In genomic region chr7:30064622-30065021, GRCm38 (mm10) we compare ENCODE assay signal across 18 mouse cellular contexts. TPM values are rescaled to one million over a fixed set of nuclear protein-coding genes. Genes with fewer than 3 reads are reported as not detected.
DNase-seq lines count a peak whose midpoint lies in the region; ATAC-seq and TF ChIP-seq lines count a peak whose summit lies in the region.
"Had no signal": no experiment of that assay in that cellular context is flagged by ENCODE, and none has a peak within 500 bp of the region (broad histone marks: within the 10 kb centered on the region; RNA-seq: fewer than 3 reads in every experiment).

No protein-coding gene starts in this region.

- H3K27me3 ChIP-seq in forebrain, postnatal 0 days (ENCODE audit: insufficient read depth, low read length): no peaks in the 10 kb centered on the region
- H3K27me3 ChIP-seq in forebrain, embryonic 15.5 days: no peaks in the 10 kb centered on the region
- H3K27me3 ChIP-seq in thymus, adult 2 months (ENCODE audit: control insufficient read depth, insufficient read depth, low read length): no peaks in the 10 kb centered on the region
- H3K27me3 ChIP-seq in stomach, postnatal 0 days (ENCODE audit: control insufficient read depth, insufficient read depth, low read length): no peaks in the 10 kb centered on the region
- H3K27me3 ChIP-seq: heart, embryonic 15.5 days; limb, embryonic 13.5 days; neural tube, embryonic 15.5 days had no signal

- no peaks in the 10 kb centered on the region for H3K4me1 ChIP-seq in forebrain, postnatal 0 days (ENCODE audit: insufficient read depth)
- no peaks in the 10 kb centered on the region for H3K4me1 ChIP-seq in forebrain, embryonic 15.5 days
- H3K4me1 ChIP-seq in thymus, adult 2 months (replicated peaks; ENCODE audit: control insufficient read depth, insufficient read depth, low read length): no peaks in the 10 kb centered on the region
- no peaks in the 10 kb centered on the region for H3K4me1 ChIP-seq in stomach, postnatal 0 days (replicated peaks; ENCODE audit: control insufficient read depth, insufficient read depth)
- H3K4me1 ChIP-seq: limb, embryonic 13.5 days; neural tube, embryonic 15.5 days had no signal

- DNase-seq in forebrain, postnatal 0 days: no peak
- no peak for DNase-seq in layer of hippocampus, adult 2 months (ENCODE audit: low spot score in 2 of 2)
- DNase-seq in layer of hippocampus, adult 11-12 months (ENCODE audit: low spot score): no peak
- peak; percentile 14 for DNase-seq in thymus, postnatal 4 days
- no peak for DNase-seq in thymus, adult 2 months
- DNase-seq in stomach, postnatal 0 days (ENCODE audit: low spot score): no peak
- DNase-seq in ovary, postnatal 10 days (ENCODE audit: low spot score): no peak
- DNase-seq: adrenal gland, adult 8-10 months; cerebellum, postnatal 10 days; gastrocnemius, postnatal 36 days; kidney, adult 18-20 months; lung, postnatal 10 days had no signal

- no peak overlapping the region for H3K4me2 ChIP-seq in forebrain, postnatal 0 days (ENCODE audit: low read depth)
- no peak overlapping the region for H3K4me2 ChIP-seq in forebrain, embryonic 15.5 days (replicated peaks)
- no peak overlapping the region for H3K4me2 ChIP-seq in stomach, postnatal 0 days (replicated peaks; ENCODE audit: low read depth)
- H3K4me2 ChIP-seq: heart, embryonic 15.5 days; limb, embryonic 13.5 days; neural tube, embryonic 15.5 days had no signal

- no peaks in the 10 kb centered on the region for H3K9me3 ChIP-seq in forebrain, postnatal 0 days (ENCODE audit: low read length)
- H3K9me3 ChIP-seq in forebrain, embryonic 15.5 days: no peaks in the 10 kb centered on the region
- H3K9me3 ChIP-seq in stomach, postnatal 0 days (ENCODE audit: control insufficient read depth, low read length): no peaks in the 10 kb centered on the region
- H3K9me3 ChIP-seq: heart, embryonic 15.5 days; limb, embryonic 13.5 days; neural tube, embryonic 15.5 days had no signal

- no peak for TF ChIP-seq EP300 in stomach, postnatal 0 days (optimal IDR thresholded peaks at IDR 0.05)

- TF ChIP-seq POLR2A in thymus, adult 2 months (IDR thresholded peaks at IDR 0.05; ENCODE audit: control insufficient read depth, extremely low read depth, insufficient read depth, low read length, poor library complexity): no peak

- no peak overlapping the region for H3K9ac ChIP-seq in forebrain, postnatal 0 days
- no peak overlapping the region for H3K9ac ChIP-seq in forebrain, embryonic 15.5 days (replicated peaks)
- no peak overlapping the region for H3K9ac ChIP-seq in stomach, postnatal 0 days (ENCODE audit: low read length)
- H3K9ac ChIP-seq: heart, embryonic 15.5 days; limb, embryonic 13.5 days; neural tube, embryonic 15.5 days had no signal

- no peak for ATAC-seq in forebrain, postnatal 0 days
- no peak for ATAC-seq in forebrain, embryonic 15.5 days (replicated peaks)
- 0 out of 2 replicates have a peak, but pooled peaks have one; percentile 21 for ATAC-seq in stomach, postnatal 0 days (ENCODE audit: low FRiP score, low TSS enrichment)

- 84% methylated on average over 5 of the region's 5 CpGs for WGBS in forebrain, postnatal 0 days
- WGBS in forebrain, embryonic 15.5 days: 83% methylated on average over 5 of the region's 5 CpGs
- 95% methylated on average over 5 of the region's 5 CpGs for WGBS in thymus, adult 2 months
- 82% methylated on average over 5 of the region's 5 CpGs for WGBS in stomach, postnatal 0 days

- peaks cover 67% of the 10 kb centered on the region for H3K36me3 ChIP-seq in forebrain, postnatal 0 days (ENCODE audit: insufficient read depth)
- H3K36me3 ChIP-seq in forebrain, embryonic 15.5 days: peaks cover 65% of the 10 kb centered on the region
- H3K36me3 ChIP-seq in thymus, adult 2 months (ENCODE audit: control insufficient read depth, insufficient read depth, low read length): peaks cover 20% of the 10 kb centered on the region; the same call in 1 of the 2 replicates
- H3K36me3 ChIP-seq in stomach, postnatal 0 days (ENCODE audit: control insufficient read depth, insufficient read depth, low read length): no peaks in the 10 kb centered on the region

- no peak overlapping the region for H3K4me3 ChIP-seq in forebrain, postnatal 0 days (ENCODE audit: low read depth, low read length)
- no peak overlapping the region for H3K4me3 ChIP-seq in forebrain, embryonic 15.5 days
- H3K4me3 ChIP-seq in layer of hippocampus, adult 2 months: no peak overlapping the region
- no peak overlapping the region for H3K4me3 ChIP-seq in thymus, adult 2 months (ENCODE audit: control insufficient read depth, insufficient read depth, low read length)
- H3K4me3 ChIP-seq in stomach, postnatal 0 days (ENCODE audit: low read depth, low read length): no peak overlapping the region
- H3K4me3 ChIP-seq: erythroblast, embryonic 14.5 days; heart, embryonic 15.5 days; limb, embryonic 13.5 days; neural tube, embryonic 15.5 days had no signal

- H3K27ac ChIP-seq in forebrain, postnatal 0 days (ENCODE audit: low read depth, low read length): no peak overlapping the region
- H3K27ac ChIP-seq in forebrain, embryonic 15.5 days (replicated peaks): no peak overlapping the region
- no peak overlapping the region for H3K27ac ChIP-seq in layer of hippocampus, adult 2 months
- no peak overlapping the region for H3K27ac ChIP-seq in thymus, adult 2 months (ENCODE audit: control insufficient read depth, insufficient read depth, low read length)
- no peak overlapping the region for H3K27ac ChIP-seq in stomach, postnatal 0 days (replicated peaks)
- H3K27ac ChIP-seq: heart, embryonic 15.5 days; limb, embryonic 13.5 days; neural tube, embryonic 15.5 days had no signal

- peak; percentile 48 for TF ChIP-seq CTCF in forebrain, postnatal 0 days (IDR thresholded peaks at IDR 0.05; ENCODE audit: low read depth)
- peak; percentile 69 for TF ChIP-seq CTCF in layer of hippocampus, adult 2 months (conservative IDR thresholded peaks at IDR 0.05)
- TF ChIP-seq CTCF in thymus, adult 2 months (IDR thresholded peaks at IDR 0.05; ENCODE audit: borderline replicate concordance, control insufficient read depth, extremely low read depth, insufficient read depth, low read length, poor library complexity): no peak
- no peak for TF ChIP-seq CTCF in stomach, postnatal 0 days (IDR thresholded peaks at IDR 0.05; ENCODE audit: low read depth)

RNA-seq across cellular contexts. Expression of gene Zfp82, which starts 8.1 kb away (rescaled TPM):
- total RNA-seq in forebrain, postnatal 0 days (2014; rRNA removed): 8.0 and 11.0 TPM in 2 replicates
- polyA plus RNA-seq in forebrain, postnatal 0 days (2015; fragmentation: Nextera tagmentation; extraction: Ambion mirVana): 5.9 and 7.3 TPM in 2 replicates
- 14.3 and 14.7 TPM in 2 replicates for polyA plus RNA-seq in forebrain, embryonic 15.5 days (2015; fragmentation: Nextera tagmentation; extraction: Ambion mirVana)
- total RNA-seq in layer of hippocampus, adult 2 months (2021): 1 to 10 TPM; 4.9 to 5.4 TPM
- polyA plus RNA-seq in thymus, adult 2 months (2012; rRNA removed): 1.5 and 1.7 TPM in 2 replicates
- polyA plus RNA-seq in stomach, postnatal 0 days (2015; fragmentation: Nextera tagmentation; extraction: Ambion mirVana): 1.9 and 2.1 TPM in 2 replicates
- polyA plus RNA-seq: erythroblast, embryonic 14.5 days had no signal

RNA-seq across cellular contexts. Expression of gene Zfp14, which starts 13.4 kb away (rescaled TPM):
- 13.2 and 15.2 TPM in 2 replicates for total RNA-seq in forebrain, postnatal 0 days (2014; rRNA removed)
- polyA plus RNA-seq in forebrain, postnatal 0 days (2015; fragmentation: Nextera tagmentation; extraction: Ambion mirVana): 5.3 and 6.9 TPM in 2 replicates
- 12.1 and 14.3 TPM in 2 replicates for polyA plus RNA-seq in forebrain, embryonic 15.5 days (2015; fragmentation: Nextera tagmentation; extraction: Ambion mirVana)
- 1 to 10 TPM; 9.7 to 9.8 TPM for total RNA-seq in layer of hippocampus, adult 2 months (2021)
- 2.2 and 3.3 TPM in 2 replicates for polyA plus RNA-seq in thymus, adult 2 months (2012; rRNA removed)
- polyA plus RNA-seq in stomach, postnatal 0 days (2015; fragmentation: Nextera tagmentation; extraction: Ambion mirVana): 1.6 and 1.8 TPM in 2 replicates
- polyA plus RNA-seq: erythroblast, embryonic 14.5 days had no signal

RNA-seq across cellular contexts. Expression of gene Gm26920, which starts 25.6 kb away (rescaled TPM):
- 1.0 TPM in 1 of 2 replicates, not detected in the other for total RNA-seq in forebrain, postnatal 0 days (2014; rRNA removed)
- 0.38 and 1.1 TPM in 2 replicates for polyA plus RNA-seq in forebrain, postnatal 0 days (2015; fragmentation: Nextera tagmentation; extraction: Ambion mirVana)
- 2.3 and 2.4 TPM in 2 replicates for polyA plus RNA-seq in forebrain, embryonic 15.5 days (2015; fragmentation: Nextera tagmentation; extraction: Ambion mirVana)
- not detected for total RNA-seq in layer of hippocampus, adult 2 months (2021)
- polyA plus RNA-seq in thymus, adult 2 months (2012; rRNA removed): not detected in 2 replicates
- 0.36 and 0.38 TPM in 2 replicates for polyA plus RNA-seq in stomach, postnatal 0 days (2015; fragmentation: Nextera tagmentation; extraction: Ambion mirVana)
- total RNA-seq: gastrocnemius, postnatal 36 days had no signal
- polyA plus RNA-seq: erythroblast, embryonic 14.5 days; frontal cortex, adult 2 months had no signal

RNA-seq across cellular contexts. Expression of gene Zfp566, which starts 25.7 kb away (rescaled TPM):
- total RNA-seq in forebrain, postnatal 0 days (2014; rRNA removed): 3.6 and 5.0 TPM in 2 replicates
- 15.6 and 19.6 TPM in 2 replicates for polyA plus RNA-seq in forebrain, postnatal 0 days (2015; fragmentation: Nextera tagmentation; extraction: Ambion mirVana)
- polyA plus RNA-seq in forebrain, embryonic 15.5 days (2015; fragmentation: Nextera tagmentation; extraction: Ambion mirVana): 21.0 and 22.5 TPM in 2 replicates
- 1 to 10 TPM; 4.3 to 8.2 TPM for total RNA-seq in layer of hippocampus, adult 2 months (2021)
- 4.4 and 6.8 TPM in 2 replicates for polyA plus RNA-seq in thymus, adult 2 months (2012; rRNA removed)
- polyA plus RNA-seq in stomach, postnatal 0 days (2015; fragmentation: Nextera tagmentation; extraction: Ambion mirVana): 3.4 and 3.8 TPM in 2 replicates
- polyA plus RNA-seq: erythroblast, embryonic 14.5 days had no signal

RNA-seq across cellular contexts. Expression of gene Zfp260, which starts 30.0 kb away (rescaled TPM):
- total RNA-seq in forebrain, postnatal 0 days (2014; rRNA removed): 69.8 and 81.0 TPM in 2 replicates
- 51.2 and 55.5 TPM in 2 replicates for polyA plus RNA-seq in forebrain, postnatal 0 days (2015; fragmentation: Nextera tagmentation; extraction: Ambion mirVana)
- polyA plus RNA-seq in forebrain, embryonic 15.5 days (2015; fragmentation: Nextera tagmentation; extraction: Ambion mirVana): 112 and 122 TPM in 2 replicates
- total RNA-seq in layer of hippocampus, adult 2 months (2021): 10 to 100 TPM; 73.1 to 75.5 TPM
- polyA plus RNA-seq in thymus, adult 2 months (2012; rRNA removed): 30.6 and 36.4 TPM in 2 replicates
- polyA plus RNA-seq in stomach, postnatal 0 days (2015; fragmentation: Nextera tagmentation; extraction: Ambion mirVana): 44.6 and 44.8 TPM in 2 replicates
- polyA plus RNA-seq: erythroblast, embryonic 14.5 days had no signal

Comparison
In these comparisons a context has a peak if more than half of its experiments do, and no peak if none do; other contexts are left out.
1. CTCF ChIP-seq: peak in forebrain, postnatal 0 days (single experiment) and layer of hippocampus, adult 2 months (single experiment); none in thymus, adult 2 months (single experiment) and stomach, postnatal 0 days (single experiment).